21 mouse cellular contexts compared by ENCODE assay signal in the genomic region with DNA sequence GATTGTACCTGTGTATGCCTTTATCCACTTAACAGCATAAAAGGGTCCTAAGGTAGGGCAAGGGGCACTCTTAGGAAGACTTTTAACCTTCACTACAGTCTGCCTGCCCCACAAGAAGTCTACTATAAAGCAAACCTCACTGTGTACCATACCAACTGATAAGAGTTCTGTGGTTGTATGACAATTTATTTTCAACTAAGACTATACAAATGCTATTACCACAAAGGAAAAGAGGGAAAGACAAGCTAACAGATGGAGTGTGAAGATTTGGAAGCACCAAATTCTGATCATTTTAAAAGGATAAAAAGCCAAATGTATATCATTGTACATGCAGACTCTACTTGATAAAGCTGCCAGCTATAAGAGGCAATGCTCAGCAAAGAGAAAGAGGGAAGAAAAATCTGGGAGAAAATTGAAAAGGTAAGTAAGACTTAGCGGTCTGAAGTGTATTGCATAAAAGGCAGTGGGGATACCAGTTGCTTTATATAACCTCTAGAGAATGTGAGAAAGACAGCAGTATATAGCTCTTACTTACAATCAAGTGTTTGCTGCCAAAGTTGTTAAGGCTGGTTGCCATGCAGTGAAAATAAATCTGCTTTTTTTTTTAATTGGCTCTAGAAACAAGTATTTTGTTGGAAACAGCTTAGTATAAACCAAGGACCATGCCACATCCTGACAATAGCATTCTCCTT.
DNase-seq lines count a peak whose midpoint lies in the region; ATAC-seq and TF ChIP-seq lines count a peak whose summit lies in the region.
"Had no signal": no experiment of that assay in that cellular context is flagged by ENCODE, and none has a peak within 500 bp of the region (broad histone marks: within the 10 kb centered on the region; RNA-seq: fewer than 3 reads in every experiment).

No protein-coding gene starts in this region.

- no peak overlapping the region for H3K9ac ChIP-seq in MEL (ENCODE audit: control insufficient read depth, low read depth, low read length, poor library complexity, severe bottlenecking)
- H3K9ac ChIP-seq: embryonic facial prominence, embryonic 12.5 days; embryonic facial prominence, embryonic 15.5 days; forebrain, embryonic 12.5 days; hindbrain, embryonic 12.5 days; hindbrain, embryonic 15.5 days had no signal

- no peaks in the 10 kb centered on the region for H3K27me3 ChIP-seq in MEL (ENCODE audit: control insufficient read depth in 1 of 2, insufficient read depth in 2 of 2, low read length in 2 of 2)
- H3K27me3 ChIP-seq: embryonic facial prominence, embryonic 12.5 days; embryonic facial prominence, embryonic 15.5 days; forebrain, embryonic 12.5 days; hindbrain, embryonic 12.5 days; hindbrain, embryonic 15.5 days had no signal

- no peak for DNase-seq in frontal cortex, postnatal 25 days (ENCODE audit: low spot score in 2 of 2)
- peak; percentile 75 for DNase-seq in 416B (ENCODE audit: low read depth)
- DNase-seq in MEL (ENCODE audit: low read depth, low spot score), result peak; percentile 46
- no peak for DNase-seq in lung, adult 18-20 months
- DNase-seq in thymus, postnatal 14 days, result no peak
- DNase-seq in T-cell, adult 2 months (ENCODE audit: low spot score), result no peak
- DNase-seq: adrenal gland, adult 8-10 months; adrenal gland, postnatal 25 days; cerebellum, adult 18-20 months; cerebellum, adult 9-10 months; cerebellum, postnatal 14 days; gastrocnemius, adult 2 months; gastrocnemius, postnatal 14 days had no signal

- TF ChIP-seq EP300 in MEL (IDR thresholded peaks at IDR 0.05; ENCODE audit: low read depth in 1 of 2, low read length in 2 of 2), result peak; percentile 84

- no peak overlapping the region for H3K4me3 ChIP-seq in MEL (ENCODE audit: control insufficient read depth in 1 of 2, insufficient read depth in 1 of 2, low read depth in 2 of 2, low read length in 2 of 2)
- H3K4me3 ChIP-seq: embryonic facial prominence, embryonic 12.5 days; embryonic facial prominence, embryonic 15.5 days; forebrain, embryonic 12.5 days; gastrocnemius, adult 2 months; hindbrain, embryonic 12.5 days; hindbrain, embryonic 15.5 days had no signal

- no peaks in the 10 kb centered on the region for H3K79me2 ChIP-seq in MEL (ENCODE audit: control insufficient read depth, insufficient read depth, low read length, poor library complexity)

- no peak for TF ChIP-seq CTCF in MEL (IDR thresholded peaks at IDR 0.05 in 2 of 3, conservative IDR thresholded peaks at IDR 0.05 in 1 of 3; ENCODE audit: control insufficient read depth in 1 of 3, insufficient read depth in 1 of 3, low read depth in 2 of 3, low read length in 3 of 3, poor library complexity in 1 of 3, severe bottlenecking in 1 of 3)

- TF ChIP-seq RAD21 in MEL (IDR thresholded peaks at IDR 0.05; ENCODE audit: low read depth, low read length), result no peak

- TF ChIP-seq POLR2A in MEL (IDR thresholded peaks at IDR 0.05; ENCODE audit: control insufficient read depth in 1 of 2, insufficient read depth in 1 of 2, low read depth in 1 of 2, low read length in 2 of 2, poor library complexity in 1 of 2), result no peak

- ATAC-seq in frontal cortex, adult (ENCODE audit: low TSS enrichment), result peak; percentile 84
- peak; percentile 75 for ATAC-seq in common myeloid progenitor, adult 5-6 weeks (replicated peaks; ENCODE audit: low read depth, poor library complexity, severe bottlenecking)
- ATAC-seq: activated CD4-positive, CD25-positive, alpha-beta regulatory T cell, adult 4 months had no signal

- peaks cover 10 to 18% of the 10 kb centered on the region in 2 experiments for H3K4me1 ChIP-seq in MEL (ENCODE audit: control insufficient read depth in 1 of 2, insufficient read depth in 2 of 2, low read length in 2 of 2)
- H3K4me1 ChIP-seq: embryonic facial prominence, embryonic 12.5 days; embryonic facial prominence, embryonic 15.5 days; forebrain, embryonic 12.5 days; hindbrain, embryonic 12.5 days; hindbrain, embryonic 15.5 days had no signal

- peaks cover 0 to 49% of the 10 kb centered on the region in 2 experiments for H3K36me3 ChIP-seq in MEL (ENCODE audit: control insufficient read depth in 1 of 2, insufficient read depth in 2 of 2, low read length in 2 of 2)
- H3K36me3 ChIP-seq: embryonic facial prominence, embryonic 12.5 days; embryonic facial prominence, embryonic 15.5 days; forebrain, embryonic 12.5 days; hindbrain, embryonic 12.5 days; hindbrain, embryonic 15.5 days had no signal

- H3K9me3 ChIP-seq in MEL (replicated peaks; ENCODE audit: insufficient read depth, low read length), result no peaks in the 10 kb centered on the region
- H3K9me3 ChIP-seq: embryonic facial prominence, embryonic 12.5 days; embryonic facial prominence, embryonic 15.5 days; forebrain, embryonic 12.5 days; hindbrain, embryonic 12.5 days; hindbrain, embryonic 15.5 days had no signal

- H3K27ac ChIP-seq in MEL (ENCODE audit: control insufficient read depth, low read depth, low read length), result no peak overlapping the region
- H3K27ac ChIP-seq: embryonic facial prominence, embryonic 12.5 days; embryonic facial prominence, embryonic 15.5 days; forebrain, embryonic 12.5 days; gastrocnemius, adult 2 months; hindbrain, embryonic 12.5 days; hindbrain, embryonic 15.5 days had no signal

TF ChIP-seq in MEL, 35 proteins besides CTCF, POLR2A, EP300 and RAD21:
- peak; percentile 74 for TF ChIP-seq GATA1 (IDR thresholded peaks at IDR 0.05; ENCODE audit: low read depth, low read length)
- TF ChIP-seq MEF2A (IDR thresholded peaks at IDR 0.05; ENCODE audit: extremely low read depth, insufficient replicate concordance, low read depth, low read length, poor library complexity, severe bottlenecking), result 0 out of 2 replicates have a peak, but pooled peaks have one; percentile 39
- TF ChIP-seq ETS1 (IDR thresholded peaks at IDR 0.05; ENCODE audit: low read depth, low read length), result peak; percentile 40; the same call in 1 of the 2 replicates
- TF ChIP-seq TAL1 (IDR thresholded peaks at IDR 0.05; ENCODE audit: low read length), result peak; percentile 51
- TF ChIP-seq TCF12 (IDR thresholded peaks at IDR 0.05; ENCODE audit: low read depth, low read length), result peak; percentile 90
- TF ChIP-seq HCFC1 (IDR thresholded peaks at IDR 0.05; ENCODE audit: low read depth, low read length), result no peak
- TF ChIP-seq MAFK (IDR thresholded peaks at IDR 0.05; ENCODE audit: borderline replicate concordance, low read depth, low read length), result peak; percentile 35; the same call in 1 of the 2 replicates
- TF ChIP-seq RCOR1 (IDR thresholded peaks at IDR 0.05; ENCODE audit: low read depth, low read length), result peak; percentile 67; the same call in 1 of the 2 replicates
- no peak for TF ChIP-seq MYB (IDR thresholded peaks at IDR 0.05; ENCODE audit: low read depth, low read length)

Comparison
In these comparisons a context has a peak if more than half of its experiments do, and no peak if none do; other contexts are left out.
1. DNase-seq: peak in 416B (single experiment) and MEL (single experiment); none in frontal cortex, postnatal 25 days (0 of 2), lung, adult 18-20 months (0 of 2), thymus, postnatal 14 days (single experiment) and T-cell, adult 2 months (single experiment).